Mouse (Mus musculus) layer of hippocampus, adult 9-11 months (tissue): ENCODE results near the gene Rgs12.
A peak's percentile ranks its signal among the peaks of the same experiment; 100 is the strongest.

Experiments
- DNase-seq: peaks from one replicate; pipeline ENCODE4 v3.0.0; 2022

Gene Rgs12

GRCm38 (mm10) chr5:34984933-34985332, 35.7 kb downstream of the Rgs12 start:
- no peak for DNase-seq

DNA sequence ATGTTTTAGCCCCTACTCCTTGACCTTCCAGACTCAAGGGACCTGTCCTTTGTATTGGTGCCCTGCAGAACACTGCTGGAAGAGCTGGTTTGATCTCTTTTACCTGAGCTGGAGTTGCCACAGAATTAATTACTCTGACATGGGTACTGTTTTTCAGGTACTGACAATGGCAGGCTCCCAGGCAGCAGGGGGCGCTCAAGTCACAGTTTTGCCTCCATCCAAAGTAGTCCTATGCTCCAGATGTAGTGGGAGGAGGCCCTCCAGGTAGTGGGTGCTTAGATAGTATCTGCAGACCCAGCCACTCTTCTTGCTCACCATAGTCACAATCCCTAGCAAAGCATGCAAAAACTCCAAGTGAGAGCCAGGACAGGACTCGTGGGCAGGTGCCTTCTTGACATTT, 36.6 kb downstream of the Rgs12 start:
- DNase-seq = peak; percentile 48

DNA sequence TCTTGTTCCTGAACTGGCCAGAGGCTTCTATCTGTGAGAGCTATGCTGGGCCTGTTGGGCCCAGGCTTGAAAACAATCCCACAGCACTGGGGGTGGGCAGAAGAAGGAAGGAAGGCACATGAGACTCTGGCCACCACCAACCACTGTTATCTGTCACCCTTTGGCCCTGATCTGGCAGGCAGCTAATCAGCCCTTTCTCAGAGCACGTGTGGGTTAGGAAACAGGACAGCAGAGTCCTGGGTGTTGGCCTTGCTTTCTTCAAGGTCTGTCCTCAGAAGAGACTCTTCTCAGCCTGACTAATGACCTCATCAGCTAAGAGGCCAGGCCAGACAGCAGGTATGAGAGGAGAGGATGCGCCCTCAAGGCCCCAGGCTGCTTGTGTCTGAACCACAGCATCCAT, 38.2 kb downstream of the Rgs12 start:
- DNase-seq = no peak

DNA sequence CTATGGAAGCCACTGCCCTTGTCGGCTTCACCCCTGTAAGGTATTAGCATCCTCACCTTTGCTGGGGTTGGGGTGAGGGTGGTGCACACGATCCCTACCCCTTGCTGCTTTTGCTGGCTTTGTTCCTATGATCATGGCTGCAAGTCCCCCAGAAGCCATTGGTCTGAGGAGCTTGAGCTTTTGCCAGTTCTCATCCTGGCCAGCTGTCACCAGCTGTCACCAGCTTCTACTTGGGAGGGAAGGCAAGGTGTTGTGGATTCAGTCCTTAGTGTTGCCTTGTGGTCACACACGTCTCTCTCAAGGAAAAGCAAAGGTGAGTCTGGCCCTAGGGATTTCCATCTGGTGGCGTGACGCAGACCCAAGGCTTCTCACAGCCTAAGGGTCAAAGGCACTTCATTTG, 39.4 kb downstream of the Rgs12 start:
- no peak for DNase-seq

- peak; percentile 70 for DNase-seq
Measured at GRCm38 (mm10) chr5:34989321-34989772, 40.1 kb downstream of the Rgs12 start.

GRCm38 (mm10) chr5:34998754-34999153, 49.5 kb downstream of the Rgs12 start:
- no peak for DNase-seq

- DNase-seq = no peak
Measured at GRCm38 (mm10) chr5:34999281-34999680, 50.0 kb downstream of the Rgs12 start.

DNA sequence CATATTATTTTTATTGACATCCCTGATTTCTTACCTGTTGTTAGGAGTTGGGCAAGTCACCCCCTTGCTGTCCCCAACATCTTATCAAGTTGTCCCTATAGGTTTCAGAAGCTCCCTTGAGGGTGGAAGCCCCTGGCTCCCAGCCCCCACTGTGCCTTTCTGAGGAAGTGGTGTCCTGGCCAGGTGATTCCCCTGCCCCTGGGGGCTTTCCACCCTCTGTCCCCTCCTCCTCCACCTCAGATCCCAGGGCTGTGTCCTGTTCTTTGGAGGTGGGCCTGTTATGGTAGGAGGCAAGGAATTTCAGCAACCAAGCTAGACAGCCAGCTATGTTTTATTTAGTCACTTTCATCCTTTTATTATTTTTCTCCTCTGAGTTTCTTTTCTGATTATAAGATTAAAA, 51.1 kb downstream of the Rgs12 start:
- DNase-seq = no peak

GRCm38 (mm10) chr5:35001144-35001543, 51.9 kb downstream of the Rgs12 start:
- DNase-seq = no peak

DNA sequence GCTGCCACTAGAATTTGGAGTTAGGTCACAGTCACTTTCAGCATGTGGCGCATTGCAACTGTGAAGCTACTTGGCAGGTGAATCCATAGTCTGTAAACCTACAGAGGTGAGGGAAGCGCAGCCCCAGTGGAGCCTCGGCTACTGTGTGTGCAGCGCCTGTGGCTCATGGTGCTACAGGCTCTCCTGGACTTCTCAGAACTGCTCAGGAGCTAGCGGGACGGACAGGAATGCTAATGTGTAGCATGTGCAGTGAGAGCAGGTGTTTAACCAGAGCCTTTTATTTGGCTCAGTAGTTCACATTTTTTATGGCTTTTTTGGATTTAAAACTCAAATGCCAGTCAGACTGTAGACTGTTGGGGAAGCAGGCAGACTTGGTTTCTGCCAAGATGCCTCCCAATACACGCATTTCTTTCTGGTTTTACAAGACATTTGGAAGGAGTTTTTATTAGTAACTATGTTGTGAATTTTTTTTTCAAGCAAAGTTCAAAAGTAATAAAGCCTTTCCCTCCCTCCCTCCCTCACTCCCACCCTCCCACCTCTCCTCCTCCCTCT, 54.4 kb downstream of the Rgs12 start:
- DNase-seq = no peak

DNA sequence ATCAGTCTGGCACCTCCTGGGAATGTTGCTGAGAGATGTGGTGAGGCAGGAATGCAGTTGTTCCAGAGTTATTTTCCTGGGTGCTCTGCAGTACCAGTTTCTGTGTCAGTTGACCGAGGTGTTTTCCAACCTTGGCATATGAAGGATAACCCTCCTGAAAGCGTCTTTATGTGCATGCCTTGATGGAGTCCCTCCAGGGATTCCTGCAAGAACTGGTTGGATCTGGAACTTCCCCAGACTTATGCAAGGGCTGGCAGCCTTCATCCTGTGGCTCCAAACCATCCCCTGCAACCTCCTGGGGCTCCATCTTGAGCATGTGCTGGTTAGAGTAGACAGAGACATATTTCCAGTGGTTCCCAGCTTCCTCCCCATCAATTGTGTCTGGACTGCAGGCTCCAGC, 55.5 kb downstream of the Rgs12 start:
- DNase-seq = no peak

DNA sequence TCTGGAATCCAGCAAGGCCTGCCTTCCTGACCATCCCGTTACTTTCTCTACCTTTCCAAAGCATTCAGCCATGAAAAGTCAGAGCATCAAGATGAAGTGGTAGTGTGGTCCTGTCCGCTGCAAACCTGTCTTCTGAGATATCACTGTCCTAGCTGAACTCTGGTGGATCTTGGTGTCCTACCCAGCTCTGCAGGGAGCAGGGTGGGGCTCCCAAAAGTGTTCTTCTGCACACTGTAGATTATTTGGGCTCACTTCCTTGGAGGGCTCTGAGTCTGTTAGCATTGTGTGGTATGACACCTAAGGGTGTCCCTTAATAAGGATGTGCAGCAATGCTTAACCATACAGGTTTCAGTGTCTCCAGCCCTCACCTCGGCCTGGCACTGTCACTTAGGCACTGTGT, 56.4 kb downstream of the Rgs12 start:
- DNase-seq = no peak

- no peak for DNase-seq
Measured at GRCm38 (mm10) chr5:35006599-35006998, 57.4 kb downstream of the Rgs12 start.

DNA sequence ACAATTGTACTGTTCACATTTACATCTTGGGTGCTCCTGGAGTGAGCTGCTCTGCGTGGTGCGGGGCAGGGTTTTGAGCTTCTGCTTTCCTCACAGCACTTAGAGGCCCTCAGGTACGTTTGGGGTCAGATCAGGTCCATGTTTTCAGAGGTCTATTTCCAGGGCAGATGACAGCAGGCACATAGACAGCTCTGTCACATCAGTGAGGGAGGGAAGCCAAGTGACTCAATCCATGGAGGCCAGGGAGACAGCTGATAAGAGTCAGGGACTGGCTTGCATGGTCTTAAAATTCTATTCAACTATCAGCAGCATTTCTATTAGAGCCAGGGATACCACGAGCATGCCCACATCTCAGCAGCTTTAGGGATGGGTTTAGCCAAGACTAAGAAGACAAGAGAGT, 59.9 kb downstream of the Rgs12 start:
- no peak for DNase-seq

GRCm38 (mm10) chr5:35010656-35011055, 61.4 kb downstream of the Rgs12 start:
- no peak for DNase-seq

DNA sequence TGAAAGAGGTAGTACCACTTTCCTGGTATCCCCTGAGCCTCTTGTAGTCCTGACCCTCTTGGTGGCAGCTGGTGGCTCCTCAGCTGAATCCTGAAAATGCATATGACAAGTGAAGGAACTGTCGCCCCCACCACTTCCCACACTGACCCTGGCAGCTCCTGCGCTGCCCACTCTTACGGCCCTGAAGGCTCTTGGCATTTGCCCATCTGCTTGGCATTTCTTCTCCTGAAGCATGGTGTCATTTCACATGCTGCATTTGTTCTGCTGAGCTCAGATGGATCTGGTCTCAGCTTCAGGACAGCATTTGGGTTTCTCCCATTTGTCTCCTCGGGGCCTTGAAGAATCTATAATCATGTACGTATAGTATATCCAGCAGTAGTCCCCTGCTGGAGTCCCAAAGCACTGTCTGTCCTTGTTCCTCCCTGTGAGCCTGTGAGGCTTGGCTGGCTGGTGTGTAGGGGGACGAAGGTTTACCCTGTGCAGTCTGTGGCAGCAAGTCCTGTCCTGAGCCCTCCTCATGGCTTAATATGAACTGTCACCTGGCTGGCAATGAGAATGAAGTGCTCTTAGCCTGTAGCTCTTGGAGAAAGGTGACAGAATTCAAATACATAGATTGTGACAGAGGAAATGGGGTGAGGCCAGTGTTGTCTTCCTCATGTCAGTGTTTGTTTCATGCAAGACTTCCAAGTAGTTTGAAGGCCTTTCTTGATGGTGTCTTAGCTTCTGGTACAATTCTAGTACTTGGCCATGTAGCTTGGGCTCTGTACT, 62.1 kb downstream of the Rgs12 start:
- DNase-seq = no peak

DNA sequence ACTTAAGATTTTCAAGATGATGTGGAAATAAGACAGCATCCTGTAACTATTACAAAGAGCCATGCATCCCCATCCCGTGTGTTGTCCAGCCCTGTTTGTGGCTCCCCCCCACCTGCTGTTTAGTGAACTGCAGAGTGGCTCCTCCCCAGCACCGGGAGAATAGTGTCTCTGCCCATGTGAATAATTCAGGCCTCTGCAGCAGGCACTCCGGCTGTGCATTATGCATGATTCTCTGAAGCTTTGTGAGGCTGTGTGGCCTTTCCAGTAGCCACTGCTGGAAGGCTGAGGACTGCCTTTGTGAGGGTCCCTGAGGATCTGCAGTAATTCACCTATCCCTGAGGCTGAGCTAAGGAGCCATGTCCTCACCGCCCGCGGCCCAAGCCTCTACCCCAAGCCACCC, 64.8 kb downstream of the Rgs12 start:
- DNase-seq = no peak

DNA sequence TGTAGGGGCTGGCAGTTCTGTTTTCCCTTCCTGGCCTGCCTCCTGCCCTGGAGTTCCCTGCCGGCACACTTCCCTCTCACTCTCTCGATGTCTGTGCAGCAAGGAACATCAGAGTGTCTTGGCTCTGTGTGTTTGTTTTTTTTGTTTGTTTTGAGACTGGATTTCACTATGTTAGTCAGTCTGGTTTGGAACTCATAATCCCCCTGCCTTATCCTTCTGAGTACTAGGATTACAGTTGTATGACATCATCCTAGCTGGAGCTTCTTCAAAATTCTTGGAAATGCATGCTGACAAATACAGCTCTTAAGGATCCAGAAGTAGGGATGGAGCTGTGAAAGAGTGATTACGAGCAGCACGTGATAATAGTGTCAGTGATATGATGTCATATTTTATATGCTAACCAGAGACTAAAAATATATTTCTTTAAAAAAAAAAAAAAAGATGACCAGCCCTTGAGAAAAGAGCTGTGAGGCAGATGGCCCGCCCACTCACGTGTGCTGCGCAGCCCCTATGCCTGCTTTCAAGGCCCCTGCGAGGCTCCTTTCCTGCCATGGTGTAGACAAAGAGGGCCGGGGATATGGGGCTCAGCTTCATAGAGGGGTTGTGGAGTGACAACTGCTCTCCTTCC, 70.5 kb downstream of the Rgs12 start:
- no peak for DNase-seq

DNA sequence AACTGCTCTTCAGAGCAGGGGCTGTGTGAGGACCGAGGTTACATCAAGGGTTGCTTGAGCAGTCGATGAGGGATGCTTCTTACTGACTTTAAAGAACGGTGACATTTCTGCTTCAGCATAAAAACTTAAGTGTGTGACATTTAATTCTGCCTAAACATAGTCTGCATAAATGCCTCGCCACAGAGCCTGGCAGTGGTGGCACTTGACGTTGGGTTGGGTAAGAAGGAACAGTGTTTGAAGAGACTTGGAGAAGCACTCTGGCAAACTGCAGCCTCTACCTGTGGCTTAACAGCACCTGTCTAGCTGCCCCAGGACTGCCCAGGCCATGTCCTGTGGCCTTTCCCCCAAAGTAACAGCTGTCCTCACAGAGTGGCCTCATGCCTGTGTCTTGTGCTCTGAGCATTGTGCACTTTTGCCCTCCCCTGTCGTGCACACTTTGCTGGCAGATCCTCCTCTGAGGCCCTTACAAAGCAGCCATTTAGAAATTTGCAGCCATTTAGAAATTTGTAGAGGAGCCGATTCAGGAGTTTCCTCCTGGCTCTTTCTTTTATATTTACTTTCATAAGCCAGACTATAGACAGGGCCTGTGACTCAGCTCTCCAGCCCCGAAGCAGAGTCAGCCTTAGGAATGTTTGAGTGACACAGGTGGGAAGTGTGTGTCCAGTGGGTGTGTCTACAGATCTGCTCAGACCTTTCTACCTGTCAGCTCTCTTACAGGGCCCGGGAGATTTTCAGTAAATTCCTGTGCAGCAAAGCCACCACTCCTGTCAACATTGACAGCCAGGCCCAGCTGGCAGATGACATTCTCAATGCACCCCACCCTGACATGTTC, 71.4 kb downstream of the Rgs12 start:
- no peak for DNase-seq

- no peak for DNase-seq
Measured at GRCm38 (mm10) chr5:35024975-35025374, 75.7 kb downstream of the Rgs12 start.

DNA sequence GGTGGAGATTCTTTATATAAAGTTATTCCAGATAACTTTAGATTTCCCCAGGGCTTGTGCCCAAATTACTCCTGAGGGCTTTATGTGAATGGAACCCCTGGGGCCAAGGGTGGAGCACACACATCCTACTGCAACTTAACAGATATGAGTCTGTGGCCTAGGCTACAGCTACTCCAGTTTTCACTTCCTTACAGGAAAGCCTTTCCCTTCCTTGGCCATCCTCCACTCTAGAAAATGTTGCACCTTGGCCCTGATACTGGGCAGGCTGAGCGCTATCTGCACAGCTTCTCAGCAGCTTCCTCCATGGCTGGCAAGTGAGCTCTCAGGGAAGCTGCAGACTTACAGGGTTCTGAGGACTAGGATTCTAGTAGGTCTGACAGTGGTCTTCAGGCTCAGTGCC, 80.1 kb downstream of the Rgs12 start:
- no peak for DNase-seq

GRCm38 (mm10) chr5:35029755-35030154, 80.5 kb downstream of the Rgs12 start:
- no peak for DNase-seq

- no peak for DNase-seq
Measured at GRCm38 (mm10) chr5:35033068-35033467, 83.8 kb downstream of the Rgs12 start.

DNA sequence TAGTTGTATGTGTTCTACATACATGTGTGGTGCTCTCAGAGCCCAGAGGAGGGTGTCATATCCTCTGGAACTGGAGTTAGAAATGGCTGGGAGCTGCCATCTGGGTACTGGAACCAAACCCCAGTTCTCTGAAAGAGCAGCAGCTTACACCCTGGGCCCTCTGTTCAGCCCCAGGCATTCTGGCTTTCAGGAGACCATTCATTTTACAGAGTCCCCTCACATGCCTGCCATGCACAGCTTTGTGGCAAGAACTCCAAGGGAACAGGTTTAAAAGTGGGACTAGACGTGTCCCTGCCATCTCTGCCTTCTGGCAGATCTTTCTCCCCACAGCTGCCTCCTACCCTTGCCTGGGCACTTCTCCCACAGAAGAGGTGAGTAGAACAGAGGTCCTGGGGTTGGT, 84.4 kb downstream of the Rgs12 start:
- DNase-seq = no peak
